Mouse (Mus musculus) B cell, adult 62 days (primary cell): ENCODE data around the gene Syde1. TPM values are rescaled to one million over a fixed set of nuclear protein-coding genes. Genes with fewer than 3 reads are reported as not detected.

Experiments
- total RNA-seq: library from RNA; stranded (reverse); gene quantifications from 4 replicates; pipeline ENCODE4 v1.2.4, GENCODE M21; 2023

Syde1 gene
- total RNA-seq, result 0.75 to 1.3 TPM (median 1.1 TPM) in 4 replicates

GRCm38 (mm10) chr10:78591406-78592328, at the start of gene Syde1:
Syde1 (minus strand) TSS chr10:78591964.

GRCm38 (mm10) chr10:78617974-78618373, 26.2 kb upstream of the Syde1 start, which contains the start of gene Olfr1357:
Olfr1357 (minus strand) TSS chr10:78618074.

GRCm38 (mm10) chr10:78574250-78575104, 17.3 kb downstream of the Syde1 start, which contains the start of gene Ilvbl:
Ilvbl (plus strand) TSS chr10:78574346.

Other genes starting within 250 kb of the Syde1 start
- 96.5 to 116 TPM (median 112 TPM) in 4 replicates for gene Agpat3, start 239.5 kb downstream of the Syde1 start, total RNA-seq
- 376 to 391 TPM (median 377 TPM) in 4 replicates for gene Rrp1, start 178.9 kb downstream of the Syde1 start, total RNA-seq
- gene Cstb, start 166.3 kb downstream of the Syde1 start, total RNA-seq, result 48.4 to 62.6 TPM (median 58.4 TPM) in 4 replicates
- gene Pdxk, start 127.0 kb downstream of the Syde1 start, total RNA-seq, result 49.3 to 62.0 TPM (median 53.7 TPM) in 4 replicates
- not detected in 4 replicates for gene Olfr1358, start 74.5 kb downstream of the Syde1 start, total RNA-seq
- 87.6 to 101 TPM (median 88.0 TPM) in 4 replicates for gene Ilvbl, start 17.6 kb downstream of the Syde1 start, total RNA-seq
- not detected in 4 replicates for gene Olfr1357, start 26.1 kb upstream of the Syde1 start, total RNA-seq
- gene Casp14, start 126.3 kb upstream of the Syde1 start, total RNA-seq, result not detected in 4 replicates
- not detected in 4 replicates for gene Ccdc105, start 161.1 kb upstream of the Syde1 start, total RNA-seq
- gene Slc1a6, start 188.5 kb upstream of the Syde1 start, total RNA-seq, result not detected in 4 replicates